Mouse (Mus musculus) kidney, embryonic 15.5 days (tissue): ENCODE measurements around the gene Olfr1359. TPM values are rescaled to one million over a fixed set of nuclear protein-coding genes. Genes with fewer than 3 reads are reported as not detected.
A peak's percentile ranks its signal among the peaks of the same experiment; 100 is the strongest.
"Not testable (repeated sequence)": the region's sequence is repeated elsewhere in the genome, so short reads cannot be mapped to it uniquely, and the experiment has no call there.

Source experiments
- ATAC-seq: fragments of 200-750 bp; cut with Nextera tagmentation; replicated peaks from 2 replicates; pipeline ENCODE4 v1.8.0; 2017; ENCODE audit warnings: moderate TSS enrichment; ENCODE audit not compliant: low FRiP score
- H3K27ac ChIP-seq: fragments of 300-500 bp; sonication (generic); 2 replicates; pipeline ENCODE4 v1.5.1; 2015; ENCODE audit warnings: mild to moderate bottlenecking, inconsistent platforms
- H3K27me3 ChIP-seq: fragments of 300-500 bp; sonication (generic); 2 replicates; pipeline ENCODE4 v1.6.1; 2015; ENCODE audit warnings: inconsistent platforms
- H3K36me3 ChIP-seq: fragments of 300-500 bp; sonication (generic); 2 replicates; pipeline ENCODE4 v1.6.1; 2015; ENCODE audit warnings: inconsistent platforms
- H3K4me1 ChIP-seq: fragments of 300-500 bp; sonication (generic); 2 replicates; pipeline ENCODE4 v1.6.1; 2015; ENCODE audit warnings: inconsistent platforms
- H3K4me2 ChIP-seq: fragments of 300-500 bp; sonication (generic); 2 replicates; pipeline ENCODE4 v1.6.1; 2015; ENCODE audit warnings: moderate library complexity, mild to moderate bottlenecking, inconsistent platforms
- H3K4me3 ChIP-seq: fragments of 300-500 bp; sonication (generic); replicated peaks from 2 replicates; pipeline ENCODE4 v1.5.1; 2015; ENCODE audit warnings: mild to moderate bottlenecking, inconsistent platforms
- H3K9ac ChIP-seq: fragments of 300-500 bp; sonication (generic); 2 replicates; pipeline ENCODE4 v1.6.1; 2015; ENCODE audit warnings: mild to moderate bottlenecking, inconsistent platforms
- H3K9me3 ChIP-seq: fragments of 300-500 bp; sonication (generic); replicated peaks from 2 replicates; pipeline ENCODE4 v1.6.1; 2016; ENCODE audit warnings: inconsistent platforms
- WGBS: fragments of 180-500 bp; shearing (Covaris S2); methylation state at CpG from one replicate; pipeline ENCODE4 v1.1.7; 2015; ENCODE audit warnings: mixed read lengths; 5-methylcytosine and 5-hydroxymethylcytosine counted together
- polyA plus RNA-seq: library from polyadenylated mRNA; unstranded; fragments of >200 nt; fragmentation: Nextera tagmentation; extraction: Ambion mirVana; gene quantifications from 2 replicates; pipeline ENCODE4 v1.2.1, GENCODE M21; 2015

Gene Olfr1359
- polyA plus RNA-seq, 1 experiment from 2014 or later, result not detected

DNA sequence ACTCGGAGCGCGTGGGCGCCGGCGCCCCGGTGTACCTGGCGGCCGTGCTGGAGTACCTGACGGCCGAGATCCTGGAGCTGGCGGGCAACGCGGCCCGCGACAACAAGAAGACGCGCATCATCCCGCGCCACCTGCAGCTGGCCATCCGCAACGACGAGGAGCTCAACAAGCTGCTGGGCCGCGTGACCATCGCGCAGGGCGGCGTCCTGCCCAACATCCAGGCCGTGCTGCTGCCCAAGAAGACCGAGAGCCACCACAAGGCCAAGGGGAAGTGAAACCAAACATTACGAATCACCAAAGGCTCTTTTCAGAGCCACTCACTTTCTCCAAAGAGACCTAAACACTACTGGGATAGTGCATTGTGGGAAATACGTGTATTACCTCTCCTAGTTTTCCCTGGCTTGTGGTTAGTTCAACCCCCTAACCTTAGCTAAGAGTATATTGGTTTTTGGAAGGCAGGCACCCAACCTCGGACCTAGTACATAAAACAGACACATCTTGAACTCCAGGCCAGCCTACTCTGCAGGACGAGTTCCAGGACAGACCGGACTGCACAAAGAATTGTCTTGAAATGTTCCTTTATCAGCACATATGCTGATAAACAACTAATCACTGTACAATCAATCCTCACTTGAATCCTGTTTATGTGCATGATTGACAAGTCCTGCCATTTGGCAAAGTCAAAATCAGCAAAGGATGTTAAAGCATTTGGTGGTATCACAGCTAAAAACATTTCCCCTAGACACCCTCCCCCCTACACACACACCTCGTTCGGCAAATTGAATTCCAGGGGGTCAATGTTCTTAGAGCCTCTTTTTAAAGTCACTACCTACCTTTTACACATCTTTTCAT lies 18.9 kb downstream of the Olfr1359 start:
- H3K4me3 ChIP-seq, result peak overlapping the region; percentile 49
- WGBS, result 0% methylated on average over 15 of the region's 38 CpGs
- not testable (repeated sequence) for H3K27me3 ChIP-seq, H3K9me3 ChIP-seq, H3K36me3 ChIP-seq
- H3K27ac ChIP-seq, result peak overlapping the region; percentile 98
- H3K9ac ChIP-seq, result peak overlapping the region; percentile 65
- peak overlapping the region; percentile 79 for H3K4me2 ChIP-seq
- H3K4me1 ChIP-seq, result peaks cover 37% of the 10 kb centered on the region
- ATAC-seq, result 0 out of 2 replicates have a peak, but pooled peaks have one; percentile 0

DNA sequence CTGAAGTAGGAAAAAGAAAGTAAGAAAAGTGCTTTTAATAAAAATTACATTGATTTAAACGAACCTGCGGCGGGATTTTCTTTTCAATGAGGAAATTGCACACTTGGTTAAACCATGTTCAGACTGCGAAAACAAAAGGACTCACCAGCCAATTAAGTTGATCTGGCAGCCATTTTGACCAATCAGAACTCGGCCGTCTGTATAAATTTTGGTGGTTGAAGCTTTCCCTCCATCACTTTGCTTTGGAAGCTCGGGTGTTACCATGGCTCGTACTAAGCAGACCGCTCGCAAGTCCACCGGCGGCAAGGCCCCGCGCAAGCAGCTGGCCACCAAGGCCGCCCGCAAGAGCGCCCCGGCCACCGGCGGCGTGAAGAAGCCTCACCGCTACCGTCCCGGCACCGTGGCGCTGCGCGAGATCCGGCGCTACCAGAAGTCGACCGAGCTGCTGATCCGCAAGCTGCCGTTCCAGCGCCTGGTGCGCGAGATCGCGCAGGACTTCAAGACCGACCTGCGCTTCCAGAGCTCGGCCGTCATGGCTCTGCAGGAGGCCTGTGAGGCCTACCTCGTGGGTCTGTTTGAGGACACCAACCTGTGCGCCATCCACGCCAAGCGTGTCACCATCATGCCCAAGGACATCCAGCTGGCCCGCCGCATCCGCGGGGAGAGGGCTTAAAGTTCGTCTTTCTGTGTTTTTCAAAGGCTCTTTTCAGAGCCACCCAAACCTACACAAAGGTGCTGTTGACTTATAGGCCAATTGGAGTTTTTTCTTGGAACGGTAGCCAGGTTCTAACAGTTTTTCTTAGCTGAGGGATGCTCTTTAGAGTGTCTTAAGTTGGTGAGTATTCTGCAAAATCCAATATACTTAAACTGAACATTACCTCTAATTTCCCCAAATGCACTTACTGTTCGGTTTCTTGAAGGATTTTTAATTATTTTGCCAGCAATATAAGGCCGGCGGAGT lies 19.8 kb downstream of the Olfr1359 start, which contains the start of gene Hist1h3h:
Gene Hist1h3h (plus strand): TSS at position 263 of the 961 bp plus-strand sequence.
- 1% methylated on average over 24 of the region's 56 CpGs for WGBS
- not testable (repeated sequence) for H3K27me3 ChIP-seq, H3K9me3 ChIP-seq, H3K36me3 ChIP-seq
- H3K4me3 ChIP-seq, result peak within 1 kb of the TSS; percentile 51
- H3K9ac ChIP-seq, result peak within 1 kb of the TSS; percentile 65
- H3K4me1 ChIP-seq, result peaks cover 42% of the 10 kb centered on the region
- peak within 1 kb of the TSS; percentile 98 for H3K27ac ChIP-seq
- peak; percentile 41 for ATAC-seq
- H3K4me2 ChIP-seq, result peak within 1 kb of the TSS; percentile 79

DNA sequence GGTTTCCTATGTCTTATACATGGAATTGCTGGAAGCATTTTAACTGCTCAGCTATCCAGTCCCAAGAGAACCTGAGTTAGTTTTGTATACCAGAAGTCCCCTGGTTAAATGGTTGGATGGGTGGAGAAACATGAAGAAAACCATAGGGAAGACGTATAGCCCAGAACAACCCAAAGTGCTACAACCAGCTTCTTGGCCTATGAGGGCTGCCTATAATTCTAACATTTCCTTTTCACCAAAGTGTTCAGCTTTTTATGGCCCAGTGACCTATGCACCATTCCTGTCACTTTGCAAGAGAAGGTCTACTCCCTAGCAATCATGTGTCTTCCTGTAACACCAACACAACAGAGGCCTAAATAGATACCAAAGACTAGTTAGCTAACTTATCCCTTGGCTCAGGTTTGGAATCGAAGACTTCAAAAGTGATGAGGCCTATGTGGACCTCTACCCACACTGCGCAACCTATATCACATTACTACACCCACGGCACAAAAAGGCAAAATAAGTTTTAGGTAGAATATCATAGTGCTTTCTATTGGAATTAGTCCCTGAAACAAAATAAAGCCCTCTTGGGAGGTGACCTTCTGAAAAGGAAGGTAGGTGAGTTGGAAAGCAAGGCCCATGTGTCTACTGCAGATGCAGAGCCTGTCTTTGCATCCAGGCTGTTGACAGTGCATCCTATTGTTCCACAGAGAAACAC lies 20.6 kb downstream of the Olfr1359 start:
- peak overlapping the region; percentile 79 for H3K4me2 ChIP-seq
- no peaks in the 10 kb centered on the region for H3K36me3 ChIP-seq
- H3K27me3 ChIP-seq, result no peaks in the 10 kb centered on the region
- no peak for ATAC-seq
- H3K4me3 ChIP-seq, result peak overlapping the region; percentile 51
- peaks cover 46% of the 10 kb centered on the region for H3K4me1 ChIP-seq
- peak overlapping the region; percentile 62 for H3K9ac ChIP-seq
- peak overlapping the region; percentile 92 for H3K27ac ChIP-seq
- WGBS, result 49% methylated on average over 4 of the region's 4 CpGs
- no peaks in the 10 kb centered on the region for H3K9me3 ChIP-seq

DNA sequence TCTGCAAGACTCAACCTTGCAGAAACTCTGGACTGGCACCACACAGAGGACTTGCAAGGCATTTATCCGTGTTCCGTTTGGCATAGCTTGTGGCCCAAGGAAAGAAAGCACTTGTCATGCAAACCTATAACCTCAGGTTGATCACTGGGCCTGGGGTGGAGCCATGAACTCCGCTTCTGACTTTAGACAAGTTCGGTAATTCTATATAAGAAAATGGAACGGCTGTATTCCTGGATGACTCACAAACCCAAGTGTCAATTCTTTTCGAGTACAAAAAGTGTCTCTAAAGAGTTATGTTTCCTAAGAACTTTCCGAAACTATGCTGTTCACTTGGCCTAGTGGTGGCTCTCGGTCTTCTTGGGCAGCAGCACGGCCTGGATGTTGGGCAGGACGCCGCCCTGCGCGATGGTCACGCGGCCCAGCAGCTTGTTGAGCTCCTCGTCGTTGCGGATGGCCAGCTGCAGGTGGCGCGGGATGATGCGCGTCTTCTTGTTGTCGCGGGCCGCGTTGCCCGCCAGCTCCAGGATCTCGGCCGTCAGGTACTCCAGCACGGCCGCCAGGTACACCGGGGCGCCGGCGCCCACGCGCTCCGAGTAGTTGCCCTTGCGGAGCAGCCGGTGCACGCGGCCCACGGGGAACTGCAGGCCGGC lies 23.3 kb downstream of the Olfr1359 start:
- ATAC-seq, result peak; percentile 19
- Histone ChIP-seq H3K4me1 (peaks cover 36% of the 10 kb centered on the region), H3K27ac (peak overlapping the region; percentile 94), H3K9ac (peak overlapping the region; percentile 54), H3K4me3 (peak overlapping the region; percentile 45), H3K4me2 (peak overlapping the region; percentile 61)
- H3K9me3 ChIP-seq, H3K36me3 ChIP-seq, H3K27me3 ChIP-seq: not testable (repeated sequence)
- under 1% methylated on average over 22 of the region's 44 CpGs for WGBS

DNA sequence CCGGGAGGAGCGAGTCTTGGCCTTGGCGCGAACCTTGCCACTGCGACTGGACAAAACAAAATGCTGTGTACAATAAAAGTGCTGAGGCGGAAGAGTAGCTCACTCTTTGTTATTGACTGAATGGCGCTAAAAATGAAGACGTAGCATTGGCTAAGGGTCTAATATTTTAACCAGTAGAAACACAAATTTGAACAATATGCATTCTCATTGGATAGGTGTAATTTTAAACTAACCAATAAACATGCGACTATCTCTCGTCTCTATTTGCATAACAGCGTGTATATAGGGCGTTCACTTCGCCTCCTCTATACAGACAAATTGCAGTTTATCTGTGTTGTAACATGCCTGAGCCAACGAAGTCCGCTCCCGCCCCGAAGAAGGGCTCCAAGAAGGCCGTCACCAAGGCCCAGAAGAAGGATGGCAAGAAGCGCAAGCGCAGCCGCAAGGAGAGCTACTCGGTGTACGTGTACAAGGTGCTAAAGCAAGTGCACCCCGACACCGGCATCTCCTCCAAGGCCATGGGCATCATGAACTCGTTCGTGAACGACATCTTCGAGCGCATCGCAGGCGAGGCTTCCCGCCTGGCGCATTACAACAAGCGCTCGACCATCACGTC lies 24.0 kb downstream of the Olfr1359 start, which contains the start of gene Hist1h2bm:
Gene Hist1h2bm (plus strand): TSS at position 288 of the 616 bp plus-strand sequence.
- Histone ChIP-seq H3K9ac (peak within 1 kb of the TSS; percentile 54), H3K4me2 (peak within 1 kb of the TSS; percentile 61), H3K27ac (peak within 1 kb of the TSS; percentile 94), H3K4me3 (peak within 1 kb of the TSS; percentile 45), H3K4me1 (peaks cover 34% of the 10 kb centered on the region)
- ATAC-seq, result peak; percentile 97
- not testable (repeated sequence) for H3K36me3 ChIP-seq, H3K9me3 ChIP-seq, H3K27me3 ChIP-seq
- WGBS, result under 1% methylated on average over 37 of the region's 37 CpGs

DNA sequence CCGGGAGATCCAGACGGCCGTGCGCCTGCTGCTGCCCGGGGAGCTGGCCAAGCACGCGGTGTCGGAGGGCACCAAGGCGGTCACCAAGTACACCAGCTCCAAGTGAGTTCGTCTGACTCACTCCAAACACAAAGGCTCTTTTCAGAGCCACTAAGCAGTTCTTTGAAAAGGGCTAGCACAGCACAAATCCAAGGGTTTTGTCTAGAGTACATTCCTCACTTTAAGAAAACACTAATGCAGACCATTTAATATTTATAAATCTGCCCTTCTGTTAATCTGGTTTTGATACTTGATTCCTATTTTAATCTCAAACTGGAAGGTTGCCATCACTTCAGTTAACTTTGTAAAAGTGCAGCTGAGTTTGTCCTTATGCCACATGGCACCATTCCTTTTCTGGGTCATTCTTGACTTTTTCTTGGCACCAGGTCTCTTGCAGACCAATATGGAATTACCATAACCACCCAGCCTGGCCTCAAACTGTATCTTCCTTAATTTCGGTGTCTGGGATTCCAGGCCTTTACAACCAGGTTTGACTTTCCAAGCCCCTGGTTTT lies 24.5 kb downstream of the Olfr1359 start:
- no peaks in the 10 kb centered on the region for H3K27me3 ChIP-seq
- H3K36me3 ChIP-seq, result no peaks in the 10 kb centered on the region
- 2% methylated on average over 11 of the region's 11 CpGs for WGBS
- H3K9me3 ChIP-seq, result no peaks in the 10 kb centered on the region
- peaks cover 32% of the 10 kb centered on the region for H3K4me1 ChIP-seq
- peak overlapping the region; percentile 45 for H3K4me3 ChIP-seq
- peak overlapping the region; percentile 94 for H3K27ac ChIP-seq
- H3K9ac ChIP-seq, result peak overlapping the region; percentile 43
- peak overlapping the region; percentile 61 for H3K4me2 ChIP-seq
- no peak; the same call in 1 of the 2 replicates for ATAC-seq

DNA sequence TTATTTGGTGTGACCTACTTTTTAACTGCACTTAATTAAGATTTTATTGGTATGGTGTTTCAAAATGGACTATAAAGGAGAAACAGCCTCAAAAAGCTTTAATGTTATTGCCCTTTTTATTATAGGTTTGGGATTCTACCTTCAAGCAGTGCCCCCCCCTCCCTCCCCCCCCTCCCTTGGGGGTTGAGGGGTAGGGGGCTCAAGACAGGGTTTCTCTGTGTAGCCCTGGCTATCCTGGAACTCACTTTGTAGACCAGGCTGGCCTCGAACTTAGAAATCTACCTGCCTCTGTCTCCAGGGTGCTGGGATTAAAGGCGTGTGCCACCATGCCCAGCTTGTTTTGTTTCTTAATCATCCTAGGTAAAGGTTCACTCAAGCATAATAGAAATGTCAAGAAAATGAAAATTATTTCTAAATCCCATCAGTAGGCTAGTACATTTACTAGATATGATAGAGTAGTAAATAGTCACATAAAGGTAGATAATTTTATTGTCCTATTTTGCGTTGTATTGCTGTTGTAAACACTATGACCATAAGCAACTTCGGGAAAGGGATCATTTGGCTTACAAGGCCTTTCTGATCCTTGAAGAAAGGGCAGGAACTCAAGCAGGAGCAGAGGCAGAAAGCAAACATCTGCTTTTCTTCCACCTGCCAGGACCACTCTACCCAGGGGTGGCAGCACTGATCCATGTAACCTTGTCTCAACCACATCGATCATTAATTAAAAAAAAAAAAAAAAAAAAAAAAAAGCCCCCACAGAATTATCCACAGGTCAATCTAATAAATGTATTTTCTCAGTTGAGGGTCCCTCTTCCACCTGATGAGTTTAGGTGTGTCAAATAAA lies 25.3 kb downstream of the Olfr1359 start:
- Histone ChIP-seq H3K4me1 (peaks cover 31% of the 10 kb centered on the region), H3K9me3 (no peaks in the 10 kb centered on the region), H3K4me2 (peak overlapping the region; percentile 61), H3K27me3 (no peaks in the 10 kb centered on the region), H3K4me3 (no peak overlapping the region; the same call in 1 of the 2 replicates), H3K27ac (peak overlapping the region; percentile 94), H3K36me3 (no peaks in the 10 kb centered on the region), H3K9ac (no peak overlapping the region; the same call in 1 of the 2 replicates)
- no peak for ATAC-seq
- 31% methylated on average over 5 of the region's 5 CpGs for WGBS

DNA sequence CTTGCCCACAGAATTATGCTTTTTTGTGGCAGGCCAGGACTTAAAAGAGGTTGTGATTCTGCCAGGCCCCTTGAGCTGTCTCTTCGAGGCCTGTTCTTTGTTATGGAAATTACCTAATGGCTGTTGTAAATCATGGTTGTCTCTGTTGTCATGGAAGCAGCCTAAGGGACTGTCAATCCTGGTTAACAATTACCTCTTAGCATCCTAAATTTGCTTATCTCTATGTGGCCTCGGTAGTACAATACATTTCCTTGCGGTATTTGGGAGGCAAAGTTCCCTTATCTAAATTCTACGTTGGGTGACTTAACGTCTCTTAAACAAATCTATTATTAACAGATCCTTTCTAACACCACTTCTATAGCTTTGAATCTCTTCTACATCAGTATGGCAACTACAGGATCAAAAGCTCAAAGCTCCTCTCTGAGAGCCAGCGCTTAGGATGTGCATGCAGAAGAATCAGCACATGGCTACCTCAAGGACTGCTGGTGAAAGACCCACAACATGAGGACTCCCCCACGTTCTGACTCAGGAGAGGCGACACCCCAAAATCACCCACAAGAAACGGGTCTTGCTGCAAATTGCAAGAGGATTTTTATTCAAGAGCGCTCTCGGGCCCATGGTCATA lies 30.1 kb downstream of the Olfr1359 start:
- no peak for ATAC-seq
- Histone ChIP-seq H3K4me2 (no peak overlapping the region), H3K36me3 (no peaks in the 10 kb centered on the region), H3K9ac (no peak overlapping the region), H3K27ac (no peak overlapping the region), H3K9me3 (no peaks in the 10 kb centered on the region), H3K4me1 (peaks cover under 1% of the 10 kb centered on the region; the same call in 1 of the 2 replicates), H3K4me3 (no peak overlapping the region), H3K27me3 (no peaks in the 10 kb centered on the region)
- 37% methylated on average over 11 of the region's 11 CpGs for WGBS

DNA sequence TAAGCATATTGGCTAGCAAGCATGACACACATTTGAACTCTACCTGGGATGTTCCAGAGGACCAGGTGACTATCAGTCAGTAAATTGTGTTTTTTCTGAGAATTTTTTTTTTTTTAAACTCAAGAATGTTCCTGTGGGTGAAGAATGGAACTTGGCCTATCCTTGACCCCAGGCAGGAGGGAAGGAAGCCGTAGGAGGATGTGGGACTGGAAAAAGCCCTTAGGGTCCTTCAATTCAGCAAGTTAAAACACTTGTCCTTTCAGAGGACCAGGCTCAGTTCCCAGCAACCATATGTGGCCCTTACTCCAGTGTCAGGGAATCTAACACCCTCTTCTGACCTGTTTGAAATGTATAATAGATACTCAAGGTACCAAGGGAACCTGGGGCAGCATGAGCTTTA lies 31.6 kb downstream of the Olfr1359 start:
- 41% methylated on average over 1 of the region's 1 CpGs for WGBS
- H3K27me3 ChIP-seq, result no peaks in the 10 kb centered on the region

More for the DNA sequence above, 31.6 kb downstream of the Olfr1359 start:
- no peak overlapping the region for H3K27ac ChIP-seq
- H3K4me1 ChIP-seq, result peaks cover 9% of the 10 kb centered on the region
- H3K4me2 ChIP-seq, result no peak overlapping the region
- no peak overlapping the region for H3K4me3 ChIP-seq
- ATAC-seq, result no peak
- no peaks in the 10 kb centered on the region for H3K36me3 ChIP-seq
- H3K9ac ChIP-seq, result no peak overlapping the region
- no peaks in the 10 kb centered on the region for H3K9me3 ChIP-seq
